ENCODE assay signal across 8 mouse cellular contexts in the genomic region with DNA sequence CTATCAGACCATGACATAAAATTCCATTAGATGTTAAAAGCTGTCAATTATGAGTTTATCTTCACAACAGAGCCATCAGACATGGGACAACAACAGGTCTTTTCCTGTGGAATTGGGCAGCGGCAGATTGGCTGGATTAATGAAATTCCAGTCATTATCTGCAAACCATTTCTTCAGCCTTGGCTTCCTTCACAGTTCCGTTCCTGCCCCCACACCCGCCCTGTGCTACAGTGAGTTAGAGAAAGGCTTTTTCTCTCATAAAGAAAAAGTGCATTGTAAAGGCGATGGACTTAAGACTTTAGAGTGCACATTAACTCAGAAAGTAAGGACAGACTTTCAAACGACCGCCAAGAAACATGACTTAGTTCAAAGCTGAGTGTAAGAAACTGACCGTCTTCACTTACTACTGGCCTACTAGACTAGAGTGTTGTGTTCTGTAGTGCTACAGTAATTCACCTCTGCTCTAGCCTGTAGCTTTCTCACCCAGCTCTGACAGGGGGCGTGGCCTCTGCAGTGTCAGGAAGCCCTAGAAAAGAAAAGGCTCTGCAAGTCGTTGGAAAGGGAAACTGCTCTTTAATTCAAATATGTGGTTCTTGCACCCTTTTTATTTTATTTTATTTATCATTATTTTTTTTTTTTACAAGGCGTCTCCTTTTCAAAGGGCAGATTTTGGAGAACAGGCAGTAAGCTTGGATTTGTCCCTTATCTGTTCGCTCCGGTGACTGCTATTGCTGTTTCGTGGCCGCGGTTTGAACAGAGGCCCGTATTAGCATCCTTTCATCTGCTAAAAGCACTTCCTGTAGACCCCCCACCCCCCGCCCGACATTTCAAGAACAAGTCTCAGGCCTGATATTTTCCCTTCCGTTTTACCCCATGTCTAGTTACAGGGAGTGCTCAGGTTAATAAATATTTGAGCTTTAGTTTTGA. TPM values are rescaled to one million over a fixed set of nuclear protein-coding genes. Genes with fewer than 3 reads are reported as not detected.
A peak's percentile ranks its signal among the peaks of the same experiment; 100 is the strongest.
DNase-seq lines count a peak whose midpoint lies in the region; ATAC-seq and TF ChIP-seq lines count a peak whose summit lies in the region.

No protein-coding gene starts in this region.

- H3K4me3 ChIP-seq in MEL (ENCODE audit: control insufficient read depth in 1 of 2, insufficient read depth in 1 of 2, low read depth in 2 of 2, low read length in 2 of 2): peak overlapping the region; percentile 38 to 73
- peak overlapping the region; percentile 45 for H3K4me3 ChIP-seq in heart, embryonic 10.5 days
- no peak overlapping the region for H3K4me3 ChIP-seq in kidney, adult 2 months (ENCODE audit: insufficient read depth, low read depth, low read length)

- peak overlapping the region; percentile 93 for H3K27ac ChIP-seq in MEL (ENCODE audit: control insufficient read depth, low read depth, low read length)
- 0 out of 2 replicates have a peak overlapping the region, but pooled peaks have one; percentile 22 for H3K27ac ChIP-seq in heart, embryonic 10.5 days
- peak overlapping the region; percentile 31; the same call in 1 of the 2 replicates for H3K27ac ChIP-seq in kidney, adult 2 months (ENCODE audit: insufficient read depth, low read depth, low read length)

- H3K27me3 ChIP-seq in MEL (ENCODE audit: control insufficient read depth in 1 of 2, insufficient read depth in 2 of 2, low read length in 2 of 2): no peaks in the 10 kb centered on the region
- no peaks in the 10 kb centered on the region for H3K27me3 ChIP-seq in heart, embryonic 10.5 days (ENCODE audit: insufficient read depth, poor library complexity, severe bottlenecking)
- H3K27me3 ChIP-seq in kidney, adult 2 months (replicated peaks; ENCODE audit: control insufficient read depth, insufficient read depth, low read length): no peaks in the 10 kb centered on the region

- TF ChIP-seq RAD21 in MEL (IDR thresholded peaks at IDR 0.05; ENCODE audit: low read depth, low read length): no peak

- no peaks in the 10 kb centered on the region for H3K9me3 ChIP-seq in MEL (replicated peaks; ENCODE audit: insufficient read depth, low read length)
- no peaks in the 10 kb centered on the region for H3K9me3 ChIP-seq in heart, embryonic 10.5 days

- TF ChIP-seq POLR2A in MEL (IDR thresholded peaks at IDR 0.05; ENCODE audit: control insufficient read depth in 1 of 2, insufficient read depth in 1 of 2, low read depth in 1 of 2, low read length in 2 of 2, poor library complexity in 1 of 2): no peak
- TF ChIP-seq POLR2A in kidney, adult 2 months (IDR thresholded peaks at IDR 0.05; ENCODE audit: low read depth, low read length): no peak

- no peaks in the 10 kb centered on the region for H3K79me2 ChIP-seq in MEL (ENCODE audit: control insufficient read depth, insufficient read depth, low read length, poor library complexity)

- no peak for ATAC-seq in erythroid progenitor cell, adult 5-6 weeks (replicated peaks; ENCODE audit: low FRiP score, poor library complexity, severe bottlenecking)

- no peak for TF ChIP-seq CTCF in MEL (IDR thresholded peaks at IDR 0.05 in 2 of 3, conservative IDR thresholded peaks at IDR 0.05 in 1 of 3; ENCODE audit: control insufficient read depth in 1 of 3, insufficient read depth in 1 of 3, low read depth in 2 of 3, low read length in 3 of 3, poor library complexity in 1 of 3, severe bottlenecking in 1 of 3)
- no peak for TF ChIP-seq CTCF in kidney, adult 2 months (conservative IDR thresholded peaks at IDR 0.05; ENCODE audit: insufficient read depth, insufficient read length, low read depth, low read length)

- DNase-seq in MEL (ENCODE audit: low read depth, low spot score) (peak; percentile 71), adipocyte (ENCODE audit: low spot score) (peak; percentile 6), MN1 (ENCODE audit: low spot score) (no peak)
- no peak for DNase-seq in heart, embryonic 10.5 days (ENCODE audit: low spot score)
- peak; percentile 51 for DNase-seq in kidney, adult 2 months
- DNase-seq in lung, postnatal 36 days: peak; percentile 9
- peak; percentile 16 to 43 for DNase-seq in thymus, postnatal 36 days

- TF ChIP-seq EP300 in MEL (IDR thresholded peaks at IDR 0.05; ENCODE audit: low read depth in 1 of 2, low read length in 2 of 2): no peak

- peak overlapping the region; percentile 41; the same call in 1 of the 2 replicates for H3K9ac ChIP-seq in MEL (ENCODE audit: control insufficient read depth, low read depth, low read length, poor library complexity, severe bottlenecking)

- WGBS in heart, embryonic 10.5 days: 35% methylated on average over 19 of the region's 19 CpGs
- WGBS in kidney, adult 2 months: 26% methylated on average over 19 of the region's 19 CpGs

- H3K36me3 ChIP-seq in MEL (ENCODE audit: control insufficient read depth in 1 of 2, insufficient read depth in 2 of 2, low read length in 2 of 2): peaks cover 0 to 8% of the 10 kb centered on the region in 2 experiments; a peak in 2 of 4 replicates
- no peaks in the 10 kb centered on the region for H3K36me3 ChIP-seq in heart, embryonic 10.5 days
- H3K36me3 ChIP-seq in kidney, adult 2 months (ENCODE audit: control insufficient read depth, insufficient read depth, low read length): no peaks in the 10 kb centered on the region

- peaks cover 2 to 3% of the 10 kb centered on the region in 2 experiments; a peak in 2 of 4 replicates for H3K4me1 ChIP-seq in MEL (ENCODE audit: control insufficient read depth in 1 of 2, insufficient read depth in 2 of 2, low read length in 2 of 2)
- no peaks in the 10 kb centered on the region for H3K4me1 ChIP-seq in heart, embryonic 10.5 days
- peaks cover 4% of the 10 kb centered on the region; the same call in 1 of the 2 replicates for H3K4me1 ChIP-seq in kidney, adult 2 months (ENCODE audit: control insufficient read depth, insufficient read depth, low read length)

TF ChIP-seq in MEL, 35 proteins besides CTCF, POLR2A, EP300 and RAD21:
- TF ChIP-seq GATA1 (IDR thresholded peaks at IDR 0.05; ENCODE audit: low read depth, low read length): no peak; the same call in 1 of the 2 replicates
- 0 out of 2 replicates have a peak, but pooled peaks have one; percentile 6 for TF ChIP-seq ZNF384 (IDR thresholded peaks at IDR 0.05; ENCODE audit: low read depth, low read length)
TF ChIP-seq in MEL: peak in this region for 1.

RNA-seq across cellular contexts. Expression of gene Wdr20rt, which starts 33.2 kb away (rescaled TPM):
- not detected in 2 replicates for total RNA-seq in MEL (2012; rRNA removed)
- under 1 TPM in 1 of 2 experiments, not detected in 1; 0.21 TPM for polyA plus RNA-seq in MEL (2012; ENCODE audit: insufficient read depth in 1 of 2, insufficient read length in 2 of 2, low read depth in 1 of 2, low replicate concordance in 2 of 2, missing spikeins in 1 of 2)
- not detected in 2 replicates for polyA plus RNA-seq in heart, embryonic 10.5 days (2016; fragmentation: Nextera tagmentation; extraction: Ambion mirVana)
- not detected in 2 replicates for polyA plus RNA-seq in kidney, adult 2 months (2012; rRNA removed)
- total RNA-seq in erythroid progenitor cell, adult 5-6 weeks (2015; ENCODE audit: low replicate concordance): not detected in 2 replicates
- total RNA-seq in erythroid progenitor cell, adult 5-6 weeks (2017; ENCODE audit: low replicate concordance): not detected in 2 replicates

Comparison
In these comparisons a context has a peak if more than half of its experiments do, and no peak if none do; other contexts are left out.
1. DNase-seq: peak in MEL (single experiment), adipocyte (single experiment), kidney, adult 2 months (single experiment), lung, postnatal 36 days (single experiment) and thymus, postnatal 36 days (2 of 2); none in heart, embryonic 10.5 days (single experiment) and MN1 (single experiment).
2. H3K27ac ChIP-seq: peak in every context shown above with its lines; median percentile 93 in MEL; 31 in kidney, adult 2 months; 22 in heart, embryonic 10.5 days.